Mouse (Mus musculus) liver, postnatal 0 days (tissue): ENCODE results near the gene Mitd1. TPM values are rescaled to one million over a fixed set of nuclear protein-coding genes. Genes with fewer than 3 reads are reported as not detected.

Experiments used
- ATAC-seq: fragments of 200-750 bp; cut with Nextera tagmentation; 2 replicates; pipeline ENCODE4 v1.8.0; 2017; ENCODE audit warnings: mild to moderate bottlenecking, moderate library complexity
- DNase-seq: peaks from one replicate; pipeline ENCODE4 v3.0.0-alpha.2; 2016
- H3K27ac ChIP-seq: fragments of 300-500 bp; sonication (generic); 2 replicates; pipeline ENCODE4 v1.5.1; 2014; ENCODE audit warnings: antibody characterized with exemption, moderate library complexity, mild to moderate bottlenecking, low read depth
- H3K27me3 ChIP-seq: fragments of 300-500 bp; sonication (generic); 2 replicates; pipeline ENCODE4 v1.6.1; 2014; ENCODE audit warnings: low read length, control low read depth, mixed read lengths; ENCODE audit not compliant: insufficient read depth
- H3K36me3 ChIP-seq: fragments of 300-500 bp; sonication (generic); replicated peaks from 2 replicates; pipeline ENCODE4 v1.6.1; 2014; ENCODE audit warnings: mild to moderate bottlenecking, control low read depth, low read length, moderate library complexity, mixed read lengths; ENCODE audit not compliant: insufficient read depth
- H3K4me1 ChIP-seq: fragments of 300-500 bp; sonication (generic); 2 replicates; pipeline ENCODE4 v1.6.1; 2014; ENCODE audit warnings: antibody characterized with exemption, mild to moderate bottlenecking, control low read depth; ENCODE audit not compliant: insufficient read depth
- H3K4me2 ChIP-seq: fragments of 300-500 bp; sonication (generic); 2 replicates; pipeline ENCODE4 v1.6.1; 2014; ENCODE audit warnings: low read depth, mild to moderate bottlenecking, low read length, moderate library complexity, mixed read lengths
- H3K4me3 ChIP-seq: fragments of 300-500 bp; sonication (generic); 2 replicates; pipeline ENCODE4 v1.5.1; 2014; ENCODE audit warnings: low read depth, low read length
- H3K9ac ChIP-seq: fragments of 300-500 bp; sonication (generic); replicated peaks from 2 replicates; pipeline ENCODE4 v1.6.1; 2014; ENCODE audit warnings: mild to moderate bottlenecking, moderate library complexity
- H3K9me3 ChIP-seq: fragments of 300-500 bp; sonication (generic); 2 replicates; pipeline ENCODE4 v1.6.1; 2016; ENCODE audit warnings: mild to moderate bottlenecking, control low read depth, low read length, mixed read lengths
- CTCF ChIP-seq: sonication (generic); IDR thresholded peaks from 2 replicates; pipeline ENCODE4 v1.5.1; 2016; ENCODE audit warnings: antibody characterized with exemption, low read depth
- EP300 ChIP-seq: IDR thresholded peaks from 2 replicates; pipeline ENCODE4 v1.6.1; 2016; ENCODE audit warnings: antibody characterized with exemption, low read depth, mild to moderate bottlenecking
- WGBS: fragments of 180-500 bp; shearing (Covaris S2); extraction: QIAGEN DNeasy Blood & Tissue Kit; methylation state at CpG from one replicate; pipeline ENCODE4 v1.1.7; 2014; ENCODE audit not compliant: insufficient replicate concordance; 5-methylcytosine and 5-hydroxymethylcytosine counted together
- polyA plus RNA-seq: library from polyadenylated mRNA; unstranded; fragments of >200 nt; fragmentation: Nextera tagmentation; extraction: Ambion mirVana; gene quantifications from 2 replicates; pipeline ENCODE4 v1.2.1, GENCODE M21; 2015

The Mitd1 gene
- polyA plus RNA-seq, 1 experiment from 2014 or later = 11.3 TPM

DNA sequence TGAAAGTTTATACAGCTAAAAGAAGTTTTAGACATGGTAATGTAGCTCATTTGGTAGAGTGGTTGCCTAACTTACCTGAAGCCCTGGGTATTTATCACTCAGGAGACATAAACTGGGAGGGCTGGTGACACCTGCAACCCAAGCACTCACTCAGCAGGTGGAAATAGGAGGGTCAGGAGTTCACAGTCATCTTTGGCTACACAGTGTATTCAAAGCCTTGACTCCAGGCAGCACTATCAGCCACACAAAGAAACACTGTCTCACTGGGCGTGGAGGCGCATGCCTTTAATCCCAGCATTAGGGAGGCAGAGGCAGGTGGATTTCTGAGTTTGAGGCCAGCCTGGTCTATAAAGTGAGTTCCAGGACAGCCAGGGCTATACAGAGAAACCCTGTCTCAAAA, 22.5 kb upstream of the Mitd1 start:
- no peak for ATAC-seq
- no peak for TF ChIP-seq EP300
- no peak for TF ChIP-seq CTCF
- H3K36me3 ChIP-seq = no peaks in the 10 kb centered on the region
- H3K27me3 ChIP-seq = no peaks in the 10 kb centered on the region
- H3K4me1 ChIP-seq = no peaks in the 10 kb centered on the region
- H3K27ac ChIP-seq = no peak overlapping the region
- no peaks in the 10 kb centered on the region for H3K9me3 ChIP-seq
- DNase-seq = no peak
- 86% methylated on average over 2 of the region's 2 CpGs for WGBS
- no peak overlapping the region for H3K4me2 ChIP-seq
- no peak overlapping the region for H3K4me3 ChIP-seq
- H3K9ac ChIP-seq = no peak overlapping the region

DNA sequence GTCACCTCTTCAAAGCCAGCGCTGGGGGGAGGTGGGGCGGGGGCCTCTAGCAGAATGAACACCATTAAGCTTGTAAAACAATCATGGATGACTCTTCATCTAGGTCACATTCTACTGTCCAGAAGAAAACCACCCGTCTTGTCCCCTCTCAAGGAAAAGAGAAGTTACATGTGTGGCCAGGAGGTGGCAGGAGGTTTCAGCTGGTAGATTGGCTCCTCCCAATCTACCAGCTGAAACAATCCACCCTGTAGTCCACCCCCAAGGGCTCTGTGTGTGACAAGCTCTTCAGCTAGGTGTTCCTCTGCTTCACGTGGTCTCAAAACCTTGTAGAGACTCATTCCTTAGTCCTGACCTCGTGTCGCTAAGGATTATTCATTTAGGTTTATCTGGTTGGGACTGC, 13.0 kb upstream of the Mitd1 start:
- no peak overlapping the region for H3K4me3 ChIP-seq
- 26% methylated on average over 6 of the region's 6 CpGs for WGBS
- DNase-seq (peak; percentile 27), ATAC-seq (0 out of 2 replicates have a peak, but pooled peaks have one; percentile 21)
- no peak overlapping the region for H3K9ac ChIP-seq
- TF ChIP-seq EP300 = no peak
- TF ChIP-seq CTCF = peak; percentile 52
- no peak overlapping the region for H3K27ac ChIP-seq
- H3K4me1 ChIP-seq = no peaks in the 10 kb centered on the region
- no peaks in the 10 kb centered on the region for H3K9me3 ChIP-seq
- H3K4me2 ChIP-seq = no peak overlapping the region
- H3K36me3 ChIP-seq = peaks cover 12% of the 10 kb centered on the region
- H3K27me3 ChIP-seq = no peaks in the 10 kb centered on the region

DNA sequence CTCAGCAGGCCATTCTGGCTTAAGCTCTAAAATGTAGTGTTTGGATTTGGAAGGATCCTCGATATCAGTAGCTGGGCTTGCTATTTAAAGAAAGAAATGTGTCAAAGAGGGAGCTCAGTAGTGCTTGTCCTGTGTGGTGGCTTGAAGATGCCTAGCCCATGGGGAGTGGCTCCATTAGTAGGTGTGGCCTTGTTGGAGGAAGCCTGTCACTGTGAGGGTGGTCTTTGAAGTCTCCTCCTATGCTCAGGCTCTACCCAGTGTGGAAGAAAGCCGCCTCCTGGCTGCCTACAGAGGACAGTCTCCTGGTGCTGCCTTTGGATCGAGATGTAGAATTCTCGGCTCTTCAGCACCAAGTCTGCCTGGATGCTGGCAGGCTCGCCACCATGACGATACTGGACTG, 10.1 kb upstream of the Mitd1 start:
- H3K4me3 ChIP-seq = no peak overlapping the region
- WGBS = 73% methylated on average over 6 of the region's 6 CpGs
- TF ChIP-seq EP300 (no peak), CTCF (no peak)

DNA sequence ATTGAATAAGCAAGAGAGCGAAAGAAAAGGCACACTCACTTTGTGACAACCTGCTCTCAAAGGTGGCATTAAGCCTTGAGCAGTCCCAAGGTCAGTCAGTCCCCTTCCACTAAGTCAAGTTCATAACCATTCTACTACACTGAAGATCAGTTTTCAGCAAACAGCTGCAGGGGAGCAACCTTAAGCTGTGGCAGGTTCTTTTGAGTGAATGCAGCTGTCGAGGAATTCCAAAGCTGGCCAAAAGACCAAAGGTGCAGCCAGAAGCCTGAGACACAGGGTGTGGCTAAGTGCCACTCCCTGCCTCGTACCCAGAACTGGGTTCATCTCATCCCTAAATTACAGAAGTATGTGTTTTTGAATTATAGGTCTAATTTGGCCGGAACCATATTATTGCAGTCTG, 9.6 kb upstream of the Mitd1 start:
- peaks cover 32% of the 10 kb centered on the region for H3K36me3 ChIP-seq
- H3K27ac ChIP-seq = no peak overlapping the region
- no peak overlapping the region for H3K4me2 ChIP-seq
- ATAC-seq (no peak), DNase-seq (no peak)
- H3K9ac ChIP-seq = no peak overlapping the region
- no peaks in the 10 kb centered on the region for H3K4me1 ChIP-seq
- no peak for TF ChIP-seq EP300
- TF ChIP-seq CTCF = no peak
- WGBS = 80% methylated on average over 4 of the region's 4 CpGs
- H3K4me3 ChIP-seq = no peak overlapping the region
- no peaks in the 10 kb centered on the region for H3K27me3 ChIP-seq
- H3K9me3 ChIP-seq = no peaks in the 10 kb centered on the region

More for the DNA sequence above, 10.1 kb upstream of the Mitd1 start:
- H3K4me2 ChIP-seq = no peak overlapping the region
- H3K9me3 ChIP-seq = no peaks in the 10 kb centered on the region
- H3K27me3 ChIP-seq = no peaks in the 10 kb centered on the region
- ATAC-seq (no peak), DNase-seq (no peak)
- no peaks in the 10 kb centered on the region for H3K4me1 ChIP-seq
- H3K9ac ChIP-seq = no peak overlapping the region
- peaks cover 28% of the 10 kb centered on the region for H3K36me3 ChIP-seq
- H3K27ac ChIP-seq = no peak overlapping the region

DNA sequence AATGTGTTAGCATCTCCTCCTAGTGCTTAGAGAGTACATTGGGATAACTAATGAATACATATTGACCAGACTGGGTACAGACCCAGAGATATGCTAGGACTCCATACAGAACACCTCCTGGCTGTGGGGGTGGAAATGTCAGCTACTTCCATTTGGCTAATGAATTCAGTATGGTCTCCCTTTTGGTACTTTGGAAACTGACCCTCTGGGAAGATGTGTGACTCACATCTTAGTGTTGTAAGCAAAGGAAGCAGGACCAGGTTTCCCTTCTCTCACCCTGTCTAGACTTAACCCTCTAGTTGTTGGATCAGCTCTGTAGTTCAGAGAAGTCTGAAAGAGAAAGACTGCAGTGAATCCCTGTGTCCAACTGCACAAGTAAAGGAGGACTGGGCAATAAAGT, 4.4 kb upstream of the Mitd1 start:
- no peak overlapping the region for H3K9ac ChIP-seq
- ATAC-seq (no peak), DNase-seq (no peak)
- no peak overlapping the region for H3K27ac ChIP-seq
- no peak overlapping the region for H3K4me2 ChIP-seq
- peaks cover 42% of the 10 kb centered on the region for H3K36me3 ChIP-seq
- H3K27me3 ChIP-seq = no peaks in the 10 kb centered on the region
- H3K4me1 ChIP-seq = peaks cover 7% of the 10 kb centered on the region
- H3K9me3 ChIP-seq = no peaks in the 10 kb centered on the region
- TF ChIP-seq CTCF = no peak
- no peak for TF ChIP-seq EP300
- H3K4me3 ChIP-seq = no peak overlapping the region

DNA sequence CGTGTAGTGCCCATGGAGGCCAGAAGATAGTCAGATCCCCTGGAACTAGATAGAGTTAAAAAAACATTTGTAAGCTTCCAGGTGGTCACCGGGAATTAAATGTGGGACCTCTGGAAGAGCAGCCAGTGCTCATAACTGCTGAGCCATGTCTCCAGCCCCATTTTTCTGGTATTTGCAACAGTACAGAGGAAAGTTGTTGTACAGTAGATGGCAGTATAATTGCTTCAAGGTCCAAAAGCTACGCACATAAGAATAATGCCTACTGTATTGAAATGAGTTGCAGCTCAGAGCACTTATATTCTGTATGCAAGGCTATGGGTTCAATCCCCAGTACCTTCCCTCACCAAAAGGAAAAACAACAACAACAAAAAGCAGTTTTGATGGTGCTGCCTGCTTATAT, 1.2 kb upstream of the Mitd1 start:
- H3K36me3 ChIP-seq = peaks cover 24% of the 10 kb centered on the region
- peak overlapping the region; percentile 80 for H3K4me3 ChIP-seq
- peak; percentile 52 for TF ChIP-seq CTCF
- TF ChIP-seq EP300 = no peak
- H3K9me3 ChIP-seq = no peaks in the 10 kb centered on the region
- 0 out of 2 replicates have a peak overlapping the region, but pooled peaks have one; percentile 6 for H3K9ac ChIP-seq
- H3K27ac ChIP-seq = no peak overlapping the region
- peaks cover 19% of the 10 kb centered on the region for H3K4me1 ChIP-seq
- no peaks in the 10 kb centered on the region for H3K27me3 ChIP-seq
- peak overlapping the region; percentile 78 for H3K4me2 ChIP-seq
- whole genome bisulfite sequencing = 51% methylated on average over 3 of the region's 3 CpGs
- DNase-seq (no peak), ATAC-seq (no peak)

DNA sequence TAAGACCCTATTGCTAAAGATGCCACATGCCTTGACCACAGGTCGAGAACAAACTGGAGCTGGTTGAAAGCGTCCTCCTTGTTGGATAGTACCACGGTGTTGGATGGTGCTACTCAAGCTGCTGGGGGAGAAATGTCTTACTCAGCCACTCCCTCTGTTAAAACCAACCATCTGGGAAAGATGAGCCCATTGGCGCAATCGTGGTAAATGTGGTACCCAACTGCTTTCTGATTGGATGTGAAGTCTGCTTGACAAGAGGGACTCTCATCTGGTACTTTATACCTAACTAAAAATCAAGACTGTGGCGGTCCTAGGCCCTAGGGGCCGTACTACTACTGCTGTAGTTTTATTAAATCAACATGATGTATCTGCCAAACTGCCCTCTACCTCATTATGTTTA, 1.0 kb downstream of the Mitd1 start:
- ATAC-seq (no peak), DNase-seq (no peak)
- Histone ChIP-seq H3K4me1 (peaks cover 19% of the 10 kb centered on the region), H3K4me2 (peak overlapping the region; percentile 78), H3K4me3 (peak overlapping the region; percentile 80), H3K27me3 (no peaks in the 10 kb centered on the region), H3K9ac (peak overlapping the region; percentile 76), H3K36me3 (peaks cover 9% of the 10 kb centered on the region), H3K27ac (peak overlapping the region; percentile 88), H3K9me3 (no peaks in the 10 kb centered on the region)
- no peak for TF ChIP-seq CTCF
- no peak for TF ChIP-seq EP300
- 76% methylated on average over 7 of the region's 7 CpGs for WGBS
